In genomic region chr7:109171874-109172273, GRCm38 (mm10) we compare ENCODE assay signal across 17 mouse cellular contexts. TPM values are rescaled to one million over a fixed set of nuclear protein-coding genes. Genes with fewer than 3 reads are reported as not detected.
DNase-seq lines count a peak whose midpoint lies in the region; ATAC-seq and TF ChIP-seq lines count a peak whose summit lies in the region.
"Had no signal": no experiment of that assay in that cellular context is flagged by ENCODE, and none has a peak within 500 bp of the region (broad histone marks: within the 10 kb centered on the region; RNA-seq: fewer than 3 reads in every experiment).

No protein-coding gene starts in this region.

- peak overlapping the region; percentile 4; the same call in 1 of the 2 replicates for H3K4me3 ChIP-seq in forebrain, embryonic 11.5 days (ENCODE audit: low read depth, low read length)
- H3K4me3 ChIP-seq in forebrain, embryonic 16.5 days (replicated peaks; ENCODE audit: low read length), result no peak overlapping the region
- no peak overlapping the region for H3K4me3 ChIP-seq in forebrain, embryonic 15.5 days
- H3K4me3 ChIP-seq in midbrain, embryonic 14.5 days (replicated peaks; ENCODE audit: low read depth, low read length), result peak overlapping the region; percentile 64; the same call in 1 of the 2 replicates
- H3K4me3 ChIP-seq: limb, embryonic 15.5 days; liver, embryonic 15.5 days; neural tube, embryonic 12.5 days had no signal

- DNase-seq in forebrain, embryonic 11.5 days (ENCODE audit: low spot score), result no peak
- peak; percentile 51 for DNase-seq in brain, embryonic 14.5 days (ENCODE audit: low read depth)
- DNase-seq in midbrain, embryonic 14.5 days, result peak; percentile 54
- DNase-seq in embryo, embryonic 10 days (ENCODE audit: low spot score), result no peak
- DNase-seq in lung, postnatal 10 days, result no peak
- DNase-seq in layer of hippocampus, postnatal 36 days, result no peak
- DNase-seq: adrenal gland, postnatal 14 days; B cell, adult 2 months; cerebellum, adult 18-20 months; kidney, adult 18-20 months; thymus, postnatal 4 days had no signal

- WGBS in forebrain, embryonic 11.5 days, result 44% methylated on average over 3 of the region's 3 CpGs
- WGBS in forebrain, embryonic 16.5 days, result 60% methylated on average over 3 of the region's 3 CpGs
- 37% methylated on average over 3 of the region's 3 CpGs for WGBS in forebrain, embryonic 15.5 days
- WGBS in midbrain, embryonic 14.5 days, result 30% methylated on average over 3 of the region's 3 CpGs

- no peak for TF ChIP-seq CTCF in brain, embryonic 14.5 days (IDR thresholded peaks at IDR 0.05; ENCODE audit: borderline replicate concordance, extremely low read depth, insufficient read depth, insufficient read length)

- no peak overlapping the region for H3K27ac ChIP-seq in forebrain, embryonic 11.5 days (ENCODE audit: low read depth, low read length)
- H3K27ac ChIP-seq in forebrain, embryonic 16.5 days (ENCODE audit: low read length), result no peak overlapping the region
- no peak overlapping the region for H3K27ac ChIP-seq in forebrain, embryonic 15.5 days (replicated peaks)
- peak overlapping the region; percentile 52; the same call in 1 of the 2 replicates for H3K27ac ChIP-seq in midbrain, embryonic 14.5 days (replicated peaks; ENCODE audit: low read depth, low read length)
- H3K27ac ChIP-seq: kidney, postnatal 0 days; limb, embryonic 15.5 days; liver, embryonic 15.5 days; neural tube, embryonic 12.5 days had no signal

- no peak overlapping the region for H3K9ac ChIP-seq in forebrain, embryonic 11.5 days (ENCODE audit: low read length)
- no peak overlapping the region for H3K9ac ChIP-seq in forebrain, embryonic 16.5 days (replicated peaks; ENCODE audit: low read depth, low read length)
- H3K9ac ChIP-seq in forebrain, embryonic 15.5 days (replicated peaks), result no peak overlapping the region
- no peak overlapping the region; the same call in 1 of the 2 replicates for H3K9ac ChIP-seq in midbrain, embryonic 14.5 days (replicated peaks; ENCODE audit: low read length)
- H3K9ac ChIP-seq: limb, embryonic 15.5 days; liver, embryonic 15.5 days; neural tube, embryonic 12.5 days had no signal

- TF ChIP-seq POLR2A in brain, embryonic 14.5 days (IDR thresholded peaks at IDR 0.05; ENCODE audit: borderline replicate concordance, extremely low read depth, insufficient read depth, insufficient read length, poor library complexity, severe bottlenecking), result no peak

- no peak for ATAC-seq in forebrain, embryonic 11.5 days (replicated peaks; ENCODE audit: low FRiP score)
- ATAC-seq in forebrain, embryonic 16.5 days, result no peak
- no peak for ATAC-seq in forebrain, embryonic 15.5 days (replicated peaks)
- no peak for ATAC-seq in midbrain, embryonic 14.5 days (ENCODE audit: low FRiP score, low TSS enrichment)

- H3K4me2 ChIP-seq in forebrain, embryonic 11.5 days (ENCODE audit: low read depth, low read length, severe bottlenecking), result peak overlapping the region; percentile 93
- no peak overlapping the region; the same call in 1 of the 2 replicates for H3K4me2 ChIP-seq in forebrain, embryonic 16.5 days (ENCODE audit: low read length)
- H3K4me2 ChIP-seq in forebrain, embryonic 15.5 days (replicated peaks), result peak overlapping the region; percentile 89
- H3K4me2 ChIP-seq in midbrain, embryonic 14.5 days (ENCODE audit: low read length), result peak overlapping the region; percentile 96
- H3K4me2 ChIP-seq: limb, embryonic 15.5 days; liver, embryonic 15.5 days; neural tube, embryonic 12.5 days had no signal

- H3K9me3 ChIP-seq in forebrain, embryonic 11.5 days (ENCODE audit: control insufficient read depth, low read length), result no peaks in the 10 kb centered on the region
- no peaks in the 10 kb centered on the region for H3K9me3 ChIP-seq in forebrain, embryonic 16.5 days (ENCODE audit: control insufficient read depth, low read length)
- no peaks in the 10 kb centered on the region for H3K9me3 ChIP-seq in forebrain, embryonic 15.5 days
- no peaks in the 10 kb centered on the region for H3K9me3 ChIP-seq in midbrain, embryonic 14.5 days (ENCODE audit: control insufficient read depth, low read length)
- H3K9me3 ChIP-seq: limb, embryonic 15.5 days; liver, embryonic 15.5 days; neural tube, embryonic 12.5 days had no signal

- H3K27me3 ChIP-seq in forebrain, embryonic 11.5 days (ENCODE audit: control insufficient read depth, insufficient read depth, low read length), result peaks cover 50% of the 10 kb centered on the region
- H3K27me3 ChIP-seq in forebrain, embryonic 16.5 days (replicated peaks; ENCODE audit: control insufficient read depth, insufficient read depth, low read length), result peaks cover 6% of the 10 kb centered on the region; the same call in 1 of the 2 replicates
- H3K27me3 ChIP-seq in forebrain, embryonic 15.5 days, result no peaks in the 10 kb centered on the region
- H3K27me3 ChIP-seq in midbrain, embryonic 14.5 days (ENCODE audit: control insufficient read depth, insufficient read depth, low read length), result no peaks in the 10 kb centered on the region

- H3K4me1 ChIP-seq in forebrain, embryonic 11.5 days (replicated peaks; ENCODE audit: control insufficient read depth, insufficient read depth, low read length), result peaks cover 18% of the 10 kb centered on the region
- peaks cover 63% of the 10 kb centered on the region for H3K4me1 ChIP-seq in forebrain, embryonic 16.5 days (replicated peaks; ENCODE audit: control insufficient read depth, insufficient read depth, low read length)
- H3K4me1 ChIP-seq in forebrain, embryonic 15.5 days, result peaks cover 82% of the 10 kb centered on the region
- H3K4me1 ChIP-seq in midbrain, embryonic 14.5 days (ENCODE audit: control insufficient read depth, insufficient read depth, low read length), result peaks cover 52% of the 10 kb centered on the region

- no peaks in the 10 kb centered on the region; the same call in 1 of the 2 replicates for H3K36me3 ChIP-seq in forebrain, embryonic 11.5 days (ENCODE audit: control insufficient read depth, insufficient read depth, low read length)
- no peaks in the 10 kb centered on the region for H3K36me3 ChIP-seq in forebrain, embryonic 16.5 days (ENCODE audit: control insufficient read depth, insufficient read depth)
- no peaks in the 10 kb centered on the region for H3K36me3 ChIP-seq in forebrain, embryonic 15.5 days
- H3K36me3 ChIP-seq in midbrain, embryonic 14.5 days (ENCODE audit: control insufficient read depth, insufficient read depth, low read length), result no peaks in the 10 kb centered on the region
- H3K36me3 ChIP-seq: limb, embryonic 15.5 days; liver, embryonic 15.5 days; neural tube, embryonic 12.5 days had no signal

RNA-seq across cellular contexts. Expression of gene Lmo1, which starts 3.1 kb away (rescaled TPM):
- 114 and 145 TPM in 2 replicates for polyA plus RNA-seq in forebrain, embryonic 11.5 days (2014; fragmentation: Nextera tagmentation; extraction: Ambion mirVana)
- 64.2 and 82.2 TPM in 2 replicates for polyA plus RNA-seq in forebrain, embryonic 16.5 days (2015; fragmentation: Nextera tagmentation; extraction: Ambion mirVana)
- polyA plus RNA-seq in brain, embryonic 14.5 days (2012; rRNA removed), result 131 and 176 TPM in 2 replicates
- polyA plus RNA-seq in forebrain, embryonic 15.5 days (2015; fragmentation: Nextera tagmentation; extraction: Ambion mirVana), result 102 and 134 TPM in 2 replicates
- 170 and 189 TPM in 2 replicates for polyA plus RNA-seq in midbrain, embryonic 14.5 days (2014; fragmentation: Nextera tagmentation; extraction: Ambion mirVana)
- total RNA-seq in layer of hippocampus, postnatal 36 days (2021), result 10 to 100 TPM; 64.9 to 68.3 TPM

Comparison
In these comparisons a context has a peak if more than half of its experiments do, and no peak if none do; other contexts are left out.
1. H3K4me3 ChIP-seq: peak in forebrain, embryonic 11.5 days (single experiment) and midbrain, embryonic 14.5 days (single experiment); none in forebrain, embryonic 16.5 days (single experiment) and forebrain, embryonic 15.5 days (single experiment).
2. DNase-seq: peak in brain, embryonic 14.5 days (single experiment) and midbrain, embryonic 14.5 days (single experiment); none in forebrain, embryonic 11.5 days (single experiment), embryo, embryonic 10 days (single experiment), lung, postnatal 10 days (single experiment) and layer of hippocampus, postnatal 36 days (0 of 2).